Mouse (Mus musculus) embryonic fibroblast, embryonic 13.5 days (primary cell): ENCODE measurements at regions not wholly inside any gene's neighbourhood (a gene's known extent, or its start where the extent isn't known, plus 50 kb on each side); places are given as distances from the start of the nearest gene placed in this dataset.

Source experiments
- CTCF ChIP-seq: IDR thresholded peaks from 2 replicates; pipeline ENCODE4 v1.5.1; 2011; ENCODE audit warnings: mild to moderate bottlenecking, control low read depth, low read length, moderate library complexity, borderline replicate concordance; ENCODE audit not compliant: insufficient read depth
- POLR2A ChIP-seq: IDR thresholded peaks from 2 replicates; pipeline ENCODE4 v1.6.1; 2011; ENCODE audit warnings: low read depth, mild to moderate bottlenecking, control low read depth, low read length, moderate library complexity

GRCm38 (mm10) chr13:25933783-25934182 is 663.5 kb upstream of the Nrsn1 start:
- TF ChIP-seq CTCF (no peak), POLR2A (no peak)
